Mouse (Mus musculus) testis, adult 10 weeks (tissue): ENCODE data around the gene Zfp454. TPM values are rescaled to one million over a fixed set of nuclear protein-coding genes. Genes with fewer than 3 reads are reported as not detected.

ENCODE experiments used
- polyA plus RNA-seq: library from polyadenylated mRNA; stranded (reverse); fragments of 350-450 nt; fragmentation: Illumina TruSeq; extraction: RNeasy Lipid Tissue Mini Kit (QIAGEN cat#74804); gene quantifications from one replicate; pipeline ENCODE4 v1.2.3, GENCODE M21; 2014; ENCODE audit warnings: low read depth, low replicate concordance

The Zfp454 gene
- polyA plus RNA-seq, result 0.53 TPM

DNA sequence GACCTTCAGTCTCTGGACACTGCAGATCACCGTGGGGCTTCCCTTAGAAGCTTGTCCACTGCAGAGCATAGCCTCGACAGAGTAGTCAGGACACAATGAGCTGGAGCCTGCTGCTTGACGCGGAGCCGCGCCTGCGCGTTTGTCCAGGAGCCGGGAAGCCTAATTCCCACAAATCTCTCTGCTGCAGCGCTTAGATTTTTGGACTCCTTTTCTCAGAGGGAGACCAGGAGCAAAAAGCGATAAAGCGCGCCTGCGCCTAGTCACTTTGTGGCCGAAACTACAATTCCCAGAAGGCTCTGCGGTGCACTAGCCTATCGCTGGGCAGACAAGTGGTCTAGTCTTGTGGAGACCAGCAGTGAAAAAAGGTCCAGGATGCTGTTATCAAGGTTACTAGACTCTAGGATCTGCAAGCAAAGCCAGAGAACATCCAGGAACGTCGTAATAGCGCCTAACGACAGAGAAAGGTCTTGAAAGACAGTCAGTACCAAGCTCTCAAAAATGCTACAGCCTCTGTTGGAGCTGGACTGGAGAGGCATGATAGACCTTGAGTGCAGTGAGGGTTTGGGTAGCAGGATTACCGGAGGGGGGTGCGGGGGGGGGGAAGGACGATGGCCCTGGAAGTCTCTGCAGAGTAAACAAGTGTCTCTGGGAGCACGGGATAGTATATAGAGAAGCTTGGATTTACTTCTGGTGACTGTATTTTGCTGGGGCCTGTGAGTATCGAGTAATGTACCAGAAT is at the start of gene Zfp454:
Gene Zfp454 (minus strand): TSS at position 262 of the 739 bp plus-strand sequence.

DNA sequence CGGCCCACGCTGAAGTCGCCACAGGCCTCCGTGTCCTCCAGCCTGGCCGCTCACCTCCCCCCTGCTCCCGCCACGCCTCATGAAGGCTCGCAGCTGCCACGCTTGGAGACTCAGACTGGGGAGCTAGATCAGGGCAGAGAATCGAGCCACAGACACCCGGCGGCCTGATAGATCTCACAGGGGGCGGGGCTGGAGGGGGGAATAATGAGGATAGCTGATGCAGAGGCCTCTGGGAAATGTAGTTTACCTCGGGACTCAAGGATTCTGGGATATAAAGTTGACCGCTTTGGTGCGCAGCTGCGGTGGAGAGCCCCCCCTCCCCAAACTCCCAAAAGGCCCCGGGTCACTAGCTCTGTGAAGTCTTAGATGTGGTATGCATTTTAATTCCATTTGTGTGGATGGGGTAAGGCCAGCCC is 44.0 kb upstream of the Zfp454 start, which contains the start of gene Zfp354b:
Gene Zfp354b (minus strand): TSS at position 183 of the 416 bp plus-strand sequence.

DNA sequence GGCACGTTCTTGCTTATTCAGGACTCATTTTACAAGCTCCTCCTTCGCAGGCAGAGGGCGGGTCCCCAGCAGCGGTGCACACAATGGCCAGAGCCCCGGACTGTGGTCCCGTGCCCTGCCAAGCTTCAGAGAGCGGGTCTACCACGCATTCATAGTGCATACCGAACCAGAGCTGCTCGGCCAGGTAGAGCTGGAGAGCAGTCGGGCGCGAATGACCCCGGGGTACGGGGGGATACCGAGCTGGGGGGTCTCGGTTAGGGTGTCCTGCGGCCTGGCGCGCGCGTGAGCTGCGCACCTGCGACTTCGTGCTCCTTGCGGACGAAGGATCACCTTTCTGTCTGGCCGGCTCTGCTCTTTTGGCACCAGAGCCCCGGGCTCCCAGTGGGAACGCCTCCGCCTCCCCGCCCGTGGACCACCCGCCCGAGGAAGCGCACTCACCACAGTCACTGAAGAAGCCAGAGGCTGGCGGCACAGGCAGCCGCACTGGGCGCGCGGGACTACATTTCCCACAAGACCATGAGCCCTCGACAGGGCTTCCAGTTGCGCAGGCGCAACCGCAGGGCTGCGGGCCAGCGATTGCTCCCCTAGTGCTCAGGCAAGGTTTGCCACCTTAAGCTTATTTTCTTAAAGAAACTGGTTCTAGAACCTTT is 28.3 kb upstream of the Zfp454 start, which contains the start of gene Zfp2:
Gene Zfp2 (minus strand): TSS at position 495 of the 650 bp plus-strand sequence.

DNA sequence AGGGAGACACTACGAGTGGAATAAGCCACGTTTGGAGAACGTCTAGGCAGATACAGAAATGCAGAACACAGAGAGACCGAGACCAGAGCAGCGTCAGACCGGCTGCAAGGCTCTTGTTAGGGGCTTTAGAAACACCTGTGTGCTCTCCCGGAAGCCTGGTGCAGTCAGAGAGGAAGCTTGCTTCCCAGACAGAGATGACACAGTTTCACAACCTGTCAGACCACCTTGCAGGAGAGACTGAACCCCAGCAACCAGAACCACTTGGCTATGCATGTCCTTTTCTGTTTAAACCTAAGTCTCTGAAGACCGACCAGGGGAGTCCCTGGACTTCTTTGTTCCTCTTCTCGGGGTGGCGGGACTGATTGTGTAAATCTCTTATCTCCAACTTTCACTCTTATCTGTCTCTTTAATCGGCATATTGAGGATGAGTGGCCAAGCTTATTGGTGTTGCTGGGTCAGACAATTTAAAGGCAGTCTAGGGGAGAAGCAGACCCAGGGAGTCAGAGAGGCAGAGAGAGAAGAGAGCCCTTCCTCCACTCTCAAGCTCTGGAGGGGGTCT is 37.2 kb downstream of the Zfp454 start, which contains the start of gene Grm6:
Gene Grm6 (plus strand): TSS at position 509 of the 559 bp plus-strand sequence.

DNA sequence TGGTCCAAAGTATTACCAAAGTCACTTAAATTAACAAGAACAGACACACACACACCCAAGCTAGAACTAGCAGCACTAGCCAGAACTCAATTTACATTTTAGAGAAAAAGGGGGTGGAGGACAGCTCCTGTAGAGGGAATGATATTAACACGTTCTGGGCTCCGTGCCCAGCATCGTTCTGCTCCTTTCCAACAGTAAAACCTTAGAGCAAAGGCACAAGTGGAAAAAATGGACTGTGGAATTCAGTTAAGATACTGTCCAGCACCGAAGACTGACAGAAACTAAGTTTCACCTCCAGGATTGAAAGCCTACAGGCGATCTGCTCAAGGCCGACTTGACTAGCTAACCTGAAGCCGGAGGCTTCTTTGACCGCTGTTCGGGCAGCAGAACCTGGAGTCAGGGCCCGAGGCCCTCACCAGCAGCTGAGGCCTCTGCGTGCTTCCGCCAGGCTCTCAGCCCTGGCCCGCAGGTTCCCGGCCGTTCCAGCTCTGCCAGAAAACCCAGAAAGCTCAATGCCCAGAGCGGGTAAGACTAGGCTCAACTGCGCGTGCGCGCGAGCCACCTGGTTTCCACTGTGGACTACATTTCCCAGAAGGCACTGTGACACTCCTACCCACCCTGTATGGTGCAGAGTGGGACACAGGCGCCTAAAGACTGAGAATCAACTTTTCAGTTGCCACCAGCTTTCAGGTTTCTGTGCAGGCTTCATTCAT is 46.3 kb downstream of the Zfp454 start, which contains the start of gene Zfp879:
Gene Zfp879 (minus strand): TSS at position 530 of the 713 bp plus-strand sequence.

DNA sequence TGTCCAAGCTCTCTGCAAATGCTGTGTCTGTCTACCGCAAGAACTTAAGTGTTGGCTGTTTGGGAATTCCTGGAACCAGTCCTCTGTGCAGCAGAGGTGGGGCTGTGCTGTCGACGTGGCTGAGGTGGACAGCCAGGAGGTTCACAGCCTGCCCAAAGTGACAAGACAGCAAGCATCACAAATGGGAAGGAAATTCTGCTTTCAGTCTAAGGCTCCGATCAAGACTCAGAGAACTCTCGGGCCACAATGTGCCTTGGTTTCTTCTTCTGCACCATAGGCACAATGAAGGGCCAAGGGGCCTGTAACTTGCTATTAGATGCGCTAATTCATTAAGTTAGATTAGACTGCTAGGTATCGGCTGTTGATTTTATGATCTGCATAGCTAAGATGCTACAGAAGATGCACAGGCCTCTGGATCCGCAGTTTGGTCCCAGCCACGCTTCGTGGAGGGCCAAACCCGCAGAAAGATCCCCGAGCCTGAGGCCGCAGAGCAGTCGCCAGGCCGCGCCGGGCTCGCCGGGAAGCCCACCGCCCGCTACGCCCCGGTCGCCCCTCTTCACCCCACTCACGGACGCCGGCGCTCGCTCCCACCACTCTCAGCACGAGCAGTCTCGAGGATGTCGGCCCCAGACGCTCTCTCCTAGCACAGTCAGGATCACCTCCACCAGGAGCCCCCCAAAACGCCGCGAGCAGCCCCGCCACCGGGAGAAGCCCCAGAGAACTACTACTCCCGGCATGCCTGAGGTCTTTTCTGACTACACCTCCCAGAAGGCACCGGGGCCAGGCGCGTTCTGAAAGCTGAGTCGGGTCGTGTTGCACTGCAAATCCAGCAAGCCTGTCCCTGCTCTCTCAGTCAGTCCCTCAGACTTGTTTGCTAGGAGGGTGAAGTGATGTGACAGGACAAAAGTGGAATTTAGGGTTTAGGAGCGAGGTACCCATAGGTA is 60.2 kb downstream of the Zfp454 start, which contains the start of gene Zfp354c:
Gene Zfp354c (minus strand): TSS at position 715 of the 944 bp plus-strand sequence.

Other genes with a start within 250 kb of the Zfp454 start
- 6.8 TPM for gene Zfp354c, start 59.9 kb downstream of the Zfp454 start, polyA plus RNA-seq
- gene Zfp879, start 46.1 kb downstream of the Zfp454 start, polyA plus RNA-seq, result 1.4 TPM
- 0.43 TPM for gene Grm6, start 37.0 kb downstream of the Zfp454 start, polyA plus RNA-seq
- 2.7 TPM for gene Zfp2, start 28.5 kb upstream of the Zfp454 start, polyA plus RNA-seq
- gene Zfp354b, start 44.0 kb upstream of the Zfp454 start, polyA plus RNA-seq, result 21.7 TPM
- 66.2 TPM for gene 4933414I15Rik, start 56.1 kb upstream of the Zfp454 start, polyA plus RNA-seq
- gene Prop1, start 66.1 kb upstream of the Zfp454 start, polyA plus RNA-seq, result not detected
- gene Olfr1378, start 78.9 kb upstream of the Zfp454 start, polyA plus RNA-seq, result not detected
- gene Olfr1377, start 94.3 kb upstream of the Zfp454 start, polyA plus RNA-seq, result not detected
- not detected for gene Olfr51, start 115.9 kb upstream of the Zfp454 start, polyA plus RNA-seq
- not detected for gene Olfr54, start 126.6 kb upstream of the Zfp454 start, polyA plus RNA-seq
- gene Olfr1375, start 160.5 kb upstream of the Zfp454 start, polyA plus RNA-seq, result not detected
- 6.4 TPM for gene Zfp354a, start 171.6 kb upstream of the Zfp454 start, polyA plus RNA-seq